Mouse (Mus musculus) MEL (cell line): Measurements from ENCODE around the gene Mob4.

Experiments used
- ETS1 ChIP-seq: IDR thresholded peaks from 2 replicates; pipeline ENCODE4 v1.6.1; 2012; ENCODE audit warnings: low read depth, mild to moderate bottlenecking, inconsistent platforms, low read length, improper control_type of control experiment, moderate library complexity
- KAT2A ChIP-seq: conservative IDR thresholded peaks from 2 replicates; pipeline ENCODE4 v1.6.1; 2012; ENCODE audit warnings: low read depth, low read length, improper control_type of control experiment, inconsistent platforms
- POLR2A ChIP-seq, 2 experiments: IDR thresholded peaks; 2 replicates each; pipeline ENCODE4 v1.6.1; 2011 to 2012; ENCODE audit warnings: low read length in 2 of 2, mild to moderate bottlenecking in 2 of 2, control low read depth in 1 of 2, improper control_type of control experiment in 1 of 2, low read depth in 1 of 2, moderate library complexity in 1 of 2; ENCODE audit not compliant: control insufficient read depth in 1 of 2, insufficient read depth in 1 of 2, poor library complexity in 1 of 2
- USF1 ChIP-seq: IDR thresholded peaks from 2 replicates; pipeline ENCODE4 v1.6.1; 2014; ENCODE audit warnings: low read depth, mild to moderate bottlenecking, inconsistent platforms, low read length, improper control_type of control experiment, moderate library complexity

DNA sequence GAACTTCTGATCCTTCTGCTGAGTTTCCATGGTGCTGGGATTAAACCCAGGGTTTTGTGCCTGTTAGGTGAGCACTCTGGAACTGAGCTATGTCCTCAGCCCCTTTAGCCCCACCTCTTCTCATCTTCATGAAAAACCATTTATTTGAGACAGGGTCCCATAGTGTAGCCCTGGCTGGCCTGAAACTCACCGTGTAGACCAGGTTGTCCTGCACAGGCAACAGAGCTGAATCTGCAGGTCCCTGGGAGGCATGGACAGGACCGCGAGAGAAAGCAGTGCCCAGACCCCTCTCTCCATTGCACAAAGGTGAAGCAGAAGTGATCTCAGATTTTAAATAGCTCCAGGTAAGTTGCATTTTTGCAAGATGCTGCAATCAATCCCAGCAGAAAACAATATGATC is 29.2 kb downstream of the Mob4 start:
- TF ChIP-seq KAT2A, result no peak
- no peak for TF ChIP-seq POLR2A (IDR thresholded peaks at IDR 0.05; ENCODE audit: control insufficient read depth in 1 of 2, insufficient read depth in 1 of 2, low read depth in 1 of 2, low read length in 2 of 2, poor library complexity in 1 of 2)
- no peak for TF ChIP-seq ETS1
- no peak for TF ChIP-seq USF1
